Mouse (Mus musculus): ENCODE measurements at regions not wholly inside any gene's neighbourhood (a gene's known extent, or its start where the extent isn't known, plus 50 kb on each side); places are given as distances from the start of the nearest gene placed in this dataset.

DNA sequence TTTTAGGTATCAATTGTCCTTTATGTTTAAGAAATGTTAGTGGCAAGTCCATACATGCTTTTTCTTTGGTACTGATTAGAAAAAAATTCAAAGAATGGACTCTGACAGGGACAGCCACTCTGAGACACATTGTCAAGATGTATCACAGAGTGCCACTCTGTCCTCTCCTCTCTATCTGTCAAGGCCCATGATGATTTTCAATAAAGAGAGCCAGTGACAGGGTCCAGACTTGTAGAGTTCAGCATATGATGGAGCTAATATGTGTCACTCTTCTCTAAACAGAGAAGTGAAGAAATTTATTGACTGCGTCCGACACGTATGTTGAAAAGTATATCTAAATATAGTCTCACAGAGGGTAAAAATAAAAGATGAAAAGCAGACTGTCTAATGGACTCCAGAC is 672.2 kb upstream of the 4930452B06Rik start:
- DNase-seq, result no peak

DNA sequence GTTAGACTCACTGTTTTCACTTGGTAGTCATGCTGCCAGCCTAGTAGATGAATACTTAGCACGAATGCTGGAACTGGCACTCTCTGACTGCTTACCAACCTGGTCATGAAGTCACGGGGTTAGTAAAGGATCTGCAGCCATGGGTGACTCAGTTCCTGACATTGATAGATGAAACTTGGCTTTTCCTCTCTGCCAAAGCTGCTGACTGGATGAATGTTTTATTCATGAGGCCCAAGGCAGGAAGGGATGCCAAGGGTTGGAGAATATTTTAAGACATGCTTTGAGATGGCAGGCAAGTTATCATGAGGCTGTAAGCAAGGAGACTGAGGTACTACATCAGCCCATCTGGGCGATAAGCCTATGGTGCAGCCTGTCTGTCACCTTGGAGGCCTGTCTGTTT is 671.1 kb upstream of the 4930452B06Rik start:
- no peak for DNase-seq

DNA sequence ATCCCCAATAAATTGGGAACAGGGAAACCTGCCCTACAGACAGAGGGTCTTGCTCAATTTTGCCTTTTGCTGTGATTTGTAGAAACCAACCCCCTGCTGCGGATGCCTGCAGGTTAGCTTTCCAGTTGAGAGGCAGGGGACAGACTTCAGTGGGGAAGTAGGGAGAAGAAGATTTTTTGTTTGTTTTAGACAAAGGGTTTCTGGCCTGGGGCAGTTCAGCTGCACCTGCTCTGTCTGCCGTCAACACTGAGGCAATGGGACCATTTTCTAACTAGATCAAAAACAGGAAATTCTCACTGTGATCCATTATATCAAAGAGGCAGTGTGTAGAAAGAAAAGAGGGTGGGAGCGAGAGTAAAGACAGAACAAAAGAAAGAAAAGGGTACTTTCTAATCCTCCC is 665.6 kb upstream of the 4930452B06Rik start:
- DNase-seq, result no peak

DNA sequence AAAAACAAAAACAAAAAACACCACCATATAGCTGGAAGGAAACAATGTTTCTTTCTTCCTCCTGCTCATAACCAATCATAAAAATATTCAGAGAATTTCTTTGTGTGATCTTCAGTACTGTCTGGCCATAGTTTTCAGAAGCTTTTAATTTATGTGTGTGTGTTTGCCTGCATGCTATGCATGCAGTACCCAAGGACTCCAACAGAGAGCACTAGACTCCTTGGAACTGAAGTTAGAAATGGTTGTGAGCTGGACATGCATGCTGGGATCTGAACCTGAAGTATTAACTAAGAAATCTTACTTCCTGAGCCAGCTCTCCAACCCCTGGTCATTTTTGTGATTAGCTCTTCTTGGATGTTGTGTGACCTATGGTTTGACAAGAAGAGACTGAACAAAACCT is 664.7 kb upstream of the 4930452B06Rik start:
- DNase-seq, result no peak

DNA sequence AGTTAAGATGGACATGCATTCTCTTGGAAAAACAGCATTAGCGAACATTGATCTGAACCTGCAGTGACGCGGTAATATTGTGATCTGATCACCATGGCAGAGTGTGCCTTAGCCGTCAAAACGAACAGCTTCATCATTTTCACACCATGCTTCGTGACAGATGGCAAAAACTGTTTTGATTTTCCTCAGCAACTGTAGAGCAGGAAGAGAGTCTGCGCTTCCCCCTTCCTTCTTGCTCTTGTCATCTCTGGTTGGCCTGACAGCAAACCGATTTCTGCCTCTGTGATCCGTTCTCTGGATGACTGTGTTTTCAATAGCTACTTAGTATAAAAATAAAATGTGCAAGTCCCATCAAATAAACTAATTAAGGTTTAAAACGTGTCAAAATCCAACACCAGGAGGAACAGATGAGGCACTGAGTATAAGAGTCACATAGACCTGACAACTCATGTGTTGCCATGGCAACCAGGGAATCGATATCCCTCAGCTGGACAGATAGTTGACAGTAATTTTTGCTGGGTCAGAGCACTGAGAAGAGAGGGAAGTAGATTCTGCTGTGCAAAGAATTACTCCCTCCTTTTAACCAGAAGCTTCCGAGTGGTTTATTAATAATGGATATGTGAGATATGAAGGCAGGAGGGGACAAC is 663.9 kb upstream of the 4930452B06Rik start:
- no peak for DNase-seq

DNA sequence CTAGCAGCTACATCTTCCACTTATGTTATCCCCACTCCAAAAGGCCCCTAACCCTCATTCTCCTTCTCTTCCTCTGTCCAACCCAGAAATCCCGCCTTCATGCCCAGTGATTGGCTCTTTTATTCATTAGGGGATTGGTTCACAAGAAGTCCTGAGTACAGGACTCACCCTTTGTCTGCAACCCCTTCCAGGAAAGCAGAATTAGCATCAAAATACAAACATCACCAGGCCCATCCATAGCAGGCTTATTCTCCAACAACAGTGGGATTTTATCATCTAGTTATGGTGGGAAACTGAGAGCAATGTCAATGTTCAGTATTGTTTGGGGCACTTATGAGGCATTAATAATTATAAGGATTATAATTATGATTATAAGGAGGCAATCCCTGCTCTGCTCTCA is 661.3 kb upstream of the 4930452B06Rik start:
- DNase-seq, result no peak

DNA sequence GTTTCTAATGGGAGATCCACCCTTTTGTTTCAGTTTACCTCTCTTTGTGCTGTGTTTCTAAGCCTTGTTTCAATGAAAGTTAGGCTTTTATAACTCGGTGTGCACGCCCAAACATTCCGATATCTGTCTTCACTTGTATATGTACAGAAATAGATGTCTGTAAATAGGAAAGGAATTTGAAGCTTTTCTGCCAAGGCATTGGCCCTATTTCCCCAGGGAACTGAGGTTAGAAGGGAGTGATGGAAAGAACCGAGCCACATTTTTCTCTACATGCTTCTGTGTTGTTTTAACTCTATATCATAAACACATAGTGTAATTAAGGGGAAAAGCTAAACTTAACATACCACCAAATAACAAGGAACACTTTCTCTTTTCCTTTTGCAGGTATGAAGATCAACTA is 653.8 kb upstream of the 4930452B06Rik start:
- DNase-seq, result no peak

DNA sequence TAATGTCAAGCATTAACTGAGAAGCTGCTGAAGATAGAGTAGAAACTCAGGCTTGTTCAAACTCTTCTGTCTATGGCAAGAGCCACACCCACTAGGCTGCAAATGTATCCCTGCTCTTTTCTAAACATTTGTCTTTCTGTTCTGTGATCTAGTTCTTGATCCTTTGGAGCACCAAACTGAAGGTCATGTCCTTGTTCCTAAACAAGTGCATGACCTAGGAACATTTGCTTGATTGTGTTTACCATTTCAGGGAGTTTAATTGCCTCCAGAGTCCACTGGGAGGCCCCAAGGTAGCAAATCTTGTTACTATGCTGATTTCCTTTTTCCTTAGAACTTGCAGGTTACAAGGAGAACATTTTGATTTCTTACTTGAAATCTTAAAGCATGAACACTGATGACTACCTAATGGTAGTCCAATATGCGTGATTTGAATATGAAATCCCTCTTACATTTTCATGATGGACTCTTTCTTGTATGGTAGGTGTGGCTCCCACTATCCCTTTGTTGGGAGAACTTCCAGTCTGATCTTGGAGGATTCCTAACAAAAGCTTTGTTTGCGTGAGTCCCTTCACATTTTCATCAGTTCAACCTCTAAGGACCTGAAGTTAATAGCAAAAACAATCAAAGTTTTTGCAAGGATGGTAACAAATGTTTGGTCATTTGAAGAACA is 652.9 kb upstream of the 4930452B06Rik start:
- no peak for DNase-seq

DNA sequence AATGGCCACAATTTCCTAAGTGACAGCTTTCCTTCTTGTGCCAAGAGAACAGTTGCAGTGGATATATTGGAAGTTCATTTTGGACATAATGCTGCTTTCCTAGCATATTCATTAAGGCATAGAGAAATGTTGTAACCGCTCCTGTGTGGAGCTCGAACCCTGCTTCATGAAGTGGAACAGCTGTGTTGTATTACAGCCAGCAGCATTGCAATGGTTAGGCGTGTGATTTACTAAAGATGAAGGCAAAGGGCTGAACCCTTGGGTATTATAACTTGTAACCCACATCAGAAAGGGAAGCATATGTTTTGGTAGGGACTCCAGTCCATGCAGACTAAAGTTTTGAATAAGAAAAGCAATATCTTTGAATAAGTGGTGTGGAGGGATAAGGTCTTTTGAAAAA is 649.2 kb upstream of the 4930452B06Rik start:
- DNase-seq, result no peak

DNA sequence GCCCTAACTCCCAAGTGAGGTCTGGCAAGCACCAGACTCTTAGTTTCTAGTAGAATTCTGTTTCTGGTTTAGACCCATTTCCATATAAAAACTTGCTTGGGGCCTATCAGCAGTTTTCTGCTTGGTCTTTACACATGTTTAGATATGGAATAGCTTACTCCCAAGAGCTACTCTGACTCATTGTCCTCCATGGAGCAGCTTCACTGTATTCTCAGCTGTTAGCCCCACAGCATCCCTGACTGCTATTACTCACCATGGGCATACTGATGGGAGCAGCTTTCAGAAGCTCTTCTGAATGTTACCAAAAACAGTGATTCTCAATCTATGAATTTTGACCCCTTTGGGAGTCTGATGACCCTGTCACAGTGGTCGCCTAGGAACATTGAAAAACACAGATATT is 630.1 kb upstream of the 4930452B06Rik start:
- no peak for DNase-seq

DNA sequence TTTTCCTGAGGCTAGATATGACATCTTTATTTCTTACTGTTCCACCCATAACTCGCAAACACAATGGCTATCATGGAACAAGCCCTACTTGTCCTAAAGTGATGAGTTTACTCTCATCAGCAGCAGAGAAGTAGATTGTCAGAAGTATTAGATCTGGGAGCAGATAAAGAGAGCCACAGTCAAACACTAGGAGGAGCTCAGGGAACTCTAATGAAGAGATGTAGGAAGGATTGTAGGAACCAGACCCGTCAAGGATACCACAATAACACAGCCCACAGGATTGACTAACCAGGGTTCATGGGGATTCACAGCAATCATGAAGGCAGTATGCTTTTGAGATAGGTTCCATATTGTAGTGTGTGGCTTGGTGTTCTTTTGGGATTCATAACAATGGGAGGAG is 628.5 kb upstream of the 4930452B06Rik start:
- DNase-seq, result no peak

DNA sequence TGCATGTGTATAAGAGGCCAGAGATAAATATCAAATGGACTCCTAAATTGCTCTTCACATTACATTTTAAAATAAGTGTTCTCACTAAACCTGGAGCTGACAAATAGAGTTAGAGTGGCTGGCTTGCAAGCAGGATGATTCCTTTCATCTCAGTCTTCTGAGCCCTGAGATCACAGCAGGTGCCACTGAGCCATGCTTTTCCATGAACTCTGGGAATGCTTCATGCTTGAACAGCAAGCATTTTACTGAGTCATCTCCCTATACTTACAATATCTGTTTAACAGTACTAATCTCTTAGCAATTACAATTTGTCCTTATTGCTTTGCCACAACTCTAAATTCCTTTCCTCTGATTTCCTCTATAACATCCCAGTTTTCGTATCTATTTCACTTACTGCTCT is 622.1 kb upstream of the 4930452B06Rik start:
- DNase-seq, result no peak

DNA sequence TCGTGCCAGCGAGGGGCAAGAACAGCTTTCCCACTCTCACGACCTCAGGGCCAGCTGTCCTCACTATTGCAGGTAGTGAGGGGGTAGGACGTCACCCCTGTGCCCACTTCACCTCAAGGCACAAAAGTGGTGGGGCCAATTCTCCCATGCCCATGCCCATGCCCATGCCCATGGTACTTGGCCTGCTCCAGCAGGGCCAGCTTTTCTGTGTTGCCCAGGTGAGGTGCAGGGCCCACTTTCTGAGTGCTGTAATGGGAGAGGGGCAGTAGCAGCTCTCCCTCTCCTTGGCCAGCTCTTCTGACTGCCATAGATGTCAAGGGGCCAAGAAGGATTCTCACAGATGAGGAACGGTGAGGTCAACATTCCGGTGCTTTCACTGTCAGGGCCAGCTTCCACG is 619.6 kb upstream of the 4930452B06Rik start:
- DNase-seq, result no peak

DNA sequence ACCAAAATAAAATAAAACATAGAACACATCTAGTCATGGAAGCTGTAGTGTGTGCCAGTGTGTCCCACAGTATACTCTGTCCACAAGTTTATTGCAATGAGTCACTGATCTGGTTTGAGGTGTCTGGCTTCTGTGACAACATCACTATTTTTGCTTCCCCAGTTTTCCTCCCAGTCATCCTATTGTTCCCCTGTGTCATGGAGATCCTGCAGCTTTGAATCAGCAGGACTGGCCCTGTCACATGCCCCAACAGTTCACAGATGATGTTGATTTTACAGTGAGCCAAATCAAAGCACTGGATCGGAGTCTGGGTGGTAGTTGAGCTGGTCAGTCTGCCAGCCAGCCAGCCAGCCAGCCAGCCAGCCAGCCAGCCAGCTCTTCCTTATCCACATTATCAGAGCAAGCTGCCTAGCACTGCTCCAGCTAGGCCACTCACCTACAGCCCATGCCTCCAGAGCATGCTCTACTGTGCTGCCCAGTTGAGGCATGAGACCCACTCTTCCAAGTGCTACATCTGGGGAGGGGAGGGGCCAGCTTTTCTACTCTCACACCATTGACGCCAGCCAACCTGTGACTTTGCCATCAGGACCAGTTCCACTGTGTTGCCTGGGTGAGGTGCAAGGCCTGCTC is 619.1 kb upstream of the 4930452B06Rik start:
- DNase-seq, result no peak

DNA sequence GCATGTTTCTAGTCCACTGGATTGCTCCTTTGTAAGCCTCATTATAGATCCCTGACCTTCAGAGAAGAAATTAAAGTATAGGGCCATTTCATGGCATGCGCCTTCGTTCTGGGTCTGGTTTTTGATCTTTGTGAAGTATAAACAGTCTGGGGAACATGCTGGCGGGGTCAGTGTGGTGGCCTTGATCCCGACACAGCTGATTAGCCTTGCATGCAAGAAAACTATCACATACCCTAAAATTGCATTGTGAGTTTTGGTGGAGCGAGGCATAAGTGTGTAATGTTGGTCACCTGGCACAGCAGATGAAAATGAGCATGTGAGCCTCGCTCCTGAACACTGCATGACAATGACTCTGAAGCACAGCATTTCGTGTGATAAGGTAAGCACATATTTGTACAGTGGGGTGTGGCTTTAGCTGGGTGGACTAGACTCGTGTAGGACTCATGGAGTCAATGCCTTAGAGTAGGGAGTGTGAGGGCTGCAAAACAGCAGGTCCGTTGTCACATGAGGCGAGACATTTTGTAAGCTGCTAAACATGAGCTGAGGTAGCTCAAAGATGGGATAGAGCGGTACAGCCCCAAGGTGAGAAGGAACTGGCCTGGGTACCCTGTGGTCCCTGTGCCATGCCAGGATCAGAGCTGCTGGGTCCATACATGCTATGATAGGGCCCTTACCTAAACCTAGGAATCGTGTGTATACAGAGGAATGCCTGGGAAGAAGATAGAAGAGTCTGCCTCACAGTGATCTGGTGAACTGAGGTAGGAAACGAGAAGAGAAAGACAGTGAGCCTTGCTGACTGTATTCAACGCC is 601.4 kb upstream of the 4930452B06Rik start:
- no peak for DNase-seq

DNA sequence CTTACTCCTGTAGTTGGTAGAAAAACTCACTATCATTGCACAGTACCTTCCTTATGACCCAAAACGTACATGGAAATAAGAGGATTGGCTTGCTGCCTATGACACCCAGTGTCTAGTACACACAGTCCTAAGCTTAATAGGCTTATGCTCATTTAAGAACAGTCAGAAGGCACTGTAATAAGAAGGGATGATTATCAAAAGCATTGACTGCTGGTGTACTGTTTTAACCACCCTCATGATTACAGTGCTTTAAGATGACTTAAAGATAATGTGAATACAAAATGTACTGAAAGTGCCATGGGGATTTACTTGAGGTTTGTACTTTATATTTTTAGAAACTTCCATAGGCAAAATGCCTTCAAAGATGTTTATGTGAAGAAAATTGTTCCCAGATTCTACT is 586.0 kb upstream of the 4930452B06Rik start:
- DNase-seq, result no peak

DNA sequence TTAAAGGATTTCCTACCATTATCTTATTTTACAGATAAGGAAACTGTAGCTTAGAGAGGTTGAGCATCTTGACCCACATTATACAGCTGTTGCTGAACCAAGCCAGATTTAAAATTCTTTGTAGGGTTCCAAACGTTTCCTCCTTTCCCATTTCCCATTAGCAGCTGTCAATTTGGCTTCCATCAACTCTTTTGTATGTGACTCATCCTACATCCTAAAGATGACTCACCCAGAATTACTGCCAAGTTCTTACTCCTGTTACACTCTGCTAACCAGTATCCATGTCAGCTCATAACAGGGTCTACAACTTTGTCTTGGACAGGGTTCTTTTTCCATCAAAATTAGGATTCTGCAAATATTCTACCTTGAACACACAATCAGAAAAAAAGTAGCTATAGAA is 579.2 kb upstream of the 4930452B06Rik start:
- no peak for DNase-seq

DNA sequence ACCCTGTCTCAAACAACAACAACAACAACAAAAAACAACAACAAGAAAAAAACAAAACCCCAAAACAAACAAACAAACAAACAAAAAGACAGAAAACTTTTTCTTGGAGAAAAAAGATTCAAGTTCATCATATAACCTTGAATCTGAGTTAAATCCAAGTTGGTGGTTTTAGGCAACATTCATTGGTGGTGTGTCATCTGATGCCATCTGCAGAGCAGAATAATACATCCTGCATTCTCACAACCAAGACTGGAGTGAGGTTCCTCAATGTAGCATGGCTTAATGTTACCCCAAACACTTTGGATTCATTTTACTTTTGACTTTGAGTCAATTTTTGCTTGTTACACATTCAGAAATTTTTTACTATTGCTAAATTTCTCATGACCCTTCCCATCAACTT is 577.3 kb upstream of the 4930452B06Rik start:
- DNase-seq, result no peak

DNA sequence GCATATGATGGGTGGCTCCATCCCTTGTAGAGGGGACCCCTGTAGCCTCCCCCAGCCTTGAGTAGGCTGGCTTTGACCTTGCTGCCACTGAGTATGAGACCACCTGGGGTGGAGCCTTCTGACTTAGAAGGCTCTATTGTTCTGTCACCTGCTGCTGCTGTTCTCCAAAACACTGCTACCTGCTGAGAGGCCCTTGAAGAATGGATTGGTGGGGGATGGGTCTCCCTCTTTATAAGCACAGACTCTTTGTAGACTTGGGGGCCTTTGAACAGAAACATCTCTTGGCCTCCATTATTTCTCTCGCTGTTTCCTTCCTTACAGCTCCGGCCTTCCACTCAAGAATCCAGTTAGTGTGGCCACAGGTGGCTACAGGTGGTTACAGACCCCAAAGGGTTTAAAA is 576.1 kb upstream of the 4930452B06Rik start:
- DNase-seq, result no peak

DNA sequence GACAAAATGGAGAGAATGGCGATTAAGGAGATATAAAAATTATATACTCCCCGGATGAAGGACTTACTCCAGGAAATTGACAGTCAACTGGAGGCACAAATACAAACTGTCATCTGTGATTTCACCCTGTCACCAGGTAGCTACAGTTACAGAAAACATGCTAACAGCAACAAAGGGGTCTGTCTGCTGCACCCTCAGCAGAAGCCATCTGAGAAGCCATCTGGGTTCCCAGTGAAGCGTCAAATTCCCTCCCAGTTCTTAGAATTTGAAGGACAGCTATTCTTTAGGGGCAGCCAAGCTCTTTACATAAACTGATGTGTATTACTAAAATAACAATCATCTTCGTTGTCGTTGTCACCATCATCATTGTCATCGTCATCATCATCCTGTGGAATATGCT is 561.6 kb upstream of the 4930452B06Rik start:
- DNase-seq, result no peak

DNA sequence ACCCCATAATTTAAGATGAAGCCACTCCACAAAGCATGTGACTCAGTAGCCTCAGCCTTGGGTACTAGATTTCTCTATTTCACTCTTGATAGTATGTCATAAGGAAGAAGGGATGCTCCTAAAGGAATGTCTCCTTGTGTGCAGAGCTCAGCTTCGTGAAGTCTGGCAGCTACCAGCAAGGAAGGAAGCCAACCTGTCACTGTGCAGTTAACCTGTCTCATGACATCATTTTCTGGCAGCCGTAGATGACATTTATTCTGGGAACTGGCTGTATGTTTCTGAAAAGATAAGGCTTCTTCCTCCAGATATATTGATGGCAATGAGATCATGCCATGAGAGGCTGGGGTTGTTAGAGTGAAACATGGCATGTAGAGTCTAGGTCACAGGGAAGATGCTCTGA is 534.2 kb upstream of the 4930452B06Rik start:
- no peak for DNase-seq

DNA sequence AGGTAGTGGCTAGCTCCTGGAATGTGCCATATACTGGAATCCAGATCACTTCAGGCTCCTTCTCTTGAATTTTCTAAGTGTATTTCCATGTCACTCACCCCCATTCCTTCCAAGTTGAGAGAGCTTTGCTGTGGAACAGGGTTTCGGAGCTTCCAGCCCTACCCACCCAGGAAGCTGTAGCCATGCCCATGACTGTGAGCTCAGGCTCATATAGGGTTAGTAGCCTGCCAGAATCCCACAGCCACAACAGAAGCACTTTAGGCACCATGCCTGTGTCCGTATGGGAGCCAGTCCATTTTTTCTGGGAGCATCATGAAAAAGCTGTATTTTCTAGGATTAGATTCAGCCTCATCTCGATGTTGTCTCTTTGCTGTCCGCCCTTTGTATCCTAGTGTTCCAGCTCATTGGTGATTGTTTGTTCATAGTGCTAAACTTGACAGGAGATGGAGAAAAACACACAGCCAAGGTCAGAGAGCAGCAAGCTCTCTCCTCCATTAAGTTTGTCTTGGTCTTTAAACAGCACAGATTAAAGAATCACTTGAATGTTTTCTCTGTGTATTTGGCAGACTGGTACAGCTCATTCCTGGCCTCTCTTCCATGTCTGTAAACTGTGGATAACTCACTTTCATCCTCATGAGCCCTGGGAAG is 526.2 kb upstream of the 4930452B06Rik start:
- DNase-seq, result no peak

DNA sequence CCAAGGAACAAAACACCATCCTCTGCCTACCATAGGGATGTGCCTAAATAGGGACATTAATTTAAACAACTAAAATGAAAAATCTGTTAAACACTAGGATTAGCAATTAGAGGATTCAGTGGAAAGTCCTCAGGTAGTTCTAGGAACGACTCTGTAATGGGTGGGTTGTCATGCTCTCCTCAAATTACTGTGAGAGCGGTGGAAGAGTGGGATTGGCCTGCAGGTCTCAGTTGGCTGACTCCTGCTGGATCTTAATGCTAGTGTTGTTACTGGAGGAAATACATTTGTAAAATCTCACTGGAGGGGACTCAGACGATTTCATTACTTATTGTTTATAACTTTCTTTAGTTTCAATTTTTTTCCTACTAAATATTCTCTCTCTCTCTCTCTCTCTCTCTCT is 525.6 kb upstream of the 4930452B06Rik start:
- DNase-seq, result no peak
